Mouse (Mus musculus) hematopoietic stem cell, adult 5-6 weeks (primary cell): ENCODE data around the gene Dscam. TPM values are rescaled to one million over a fixed set of nuclear protein-coding genes. Genes with fewer than 3 reads are reported as not detected.

Experiments used
- ATAC-seq, 2 experiments: fragments of 125-278 bp in 1 of 2; replicated peaks in 1 of 2; 2 replicates each; pipeline ENCODE4 v1.8.0; 2016 to 2017; ENCODE audit warnings: inconsistent platforms in 2 of 2, mild to moderate bottlenecking in 2 of 2, moderate number of reproducible peaks in 2 of 2, low read depth in 1 of 2, moderate TSS enrichment in 1 of 2; ENCODE audit not compliant: low FRiP score in 2 of 2, poor library complexity in 2 of 2, severe bottlenecking in 2 of 2, insufficient read depth in 1 of 2, low TSS enrichment in 1 of 2
- total RNA-seq: library from RNA; stranded (forward); fragments of 172-1452, 232-1000 nt; gene quantifications from 2 replicates; pipeline ENCODE4 v1.2.3, GENCODE M21; 2017

Gene Dscam
- total RNA-seq, 1 experiment from 2014 or later = 1.2 TPM

- ATAC-seq = no peak
Observed at GRCm38 (mm10) chr16:96774245-96774644, 396.3 kb downstream of the Dscam start.

- ATAC-seq = no peak
Observed at GRCm38 (mm10) chr16:96767985-96768384, 402.6 kb downstream of the Dscam start.

- ATAC-seq = no peak
Observed at GRCm38 (mm10) chr16:96767508-96767907, 403.0 kb downstream of the Dscam start.

- ATAC-seq = no peak
Observed at GRCm38 (mm10) chr16:96761225-96761624, 409.3 kb downstream of the Dscam start.

- no peak for ATAC-seq
Observed at GRCm38 (mm10) chr16:96759081-96759603, 411.4 kb downstream of the Dscam start.

- ATAC-seq = no peak
Observed at GRCm38 (mm10) chr16:96758381-96758780, 412.2 kb downstream of the Dscam start.

GRCm38 (mm10) chr16:96757588-96758313 lies 412.8 kb downstream of the Dscam start:
- ATAC-seq = no peak

- no peak for ATAC-seq
Observed at GRCm38 (mm10) chr16:96756994-96757393, 413.6 kb downstream of the Dscam start.

- ATAC-seq = no peak
Observed at GRCm38 (mm10) chr16:96754971-96755504, 415.5 kb downstream of the Dscam start.

GRCm38 (mm10) chr16:96754381-96754780 lies 416.2 kb downstream of the Dscam start:
- ATAC-seq = no peak

- ATAC-seq = no peak
Observed at GRCm38 (mm10) chr16:96753781-96754173, 416.8 kb downstream of the Dscam start.

- ATAC-seq = no peak
Observed at GRCm38 (mm10) chr16:96753164-96753780, 417.3 kb downstream of the Dscam start.

- no peak for ATAC-seq
Observed at GRCm38 (mm10) chr16:96742475-96743255, 427.9 kb downstream of the Dscam start.

- ATAC-seq = no peak
Observed at GRCm38 (mm10) chr16:96741336-96741735, 429.2 kb downstream of the Dscam start.

GRCm38 (mm10) chr16:96740073-96741055 lies 430.2 kb downstream of the Dscam start:
- no peak for ATAC-seq

GRCm38 (mm10) chr16:96736501-96736900 lies 434.1 kb downstream of the Dscam start:
- ATAC-seq = no peak

- no peak for ATAC-seq
Observed at GRCm38 (mm10) chr16:96730881-96731280, 439.7 kb downstream of the Dscam start.
